Mouse (Mus musculus) liver, adult (tissue): ENCODE data around the gene Kcnh2.

ENCODE experiments used
- GATA4 ChIP-seq: IDR thresholded peaks from 2 replicates; pipeline ENCODE4 v1.6.1; 2014; ENCODE audit warnings: mild to moderate bottlenecking, low read length; ENCODE audit not compliant: insufficient replicate concordance

The Kcnh2 gene

GRCm38 (mm10) chr5:24320467-24320813 lies 31.0 kb downstream of the Kcnh2 start:
- no peak for TF ChIP-seq GATA4

GRCm38 (mm10) chr5:24319776-24320466 lies 31.5 kb downstream of the Kcnh2 start:
- TF ChIP-seq GATA4 = no peak

- no peak for TF ChIP-seq GATA4
Observed at GRCm38 (mm10) chr5:24309223-24309622, 42.2 kb downstream of the Kcnh2 start.

GRCm38 (mm10) chr5:24308621-24309020 lies 42.8 kb downstream of the Kcnh2 start:
- TF ChIP-seq GATA4 = no peak

GRCm38 (mm10) chr5:24307118-24307777 lies 44.2 kb downstream of the Kcnh2 start:
- TF ChIP-seq GATA4 = no peak

GRCm38 (mm10) chr5:24303199-24303598 lies 48.2 kb downstream of the Kcnh2 start:
- no peak for TF ChIP-seq GATA4

GRCm38 (mm10) chr5:24299845-24300589 lies 51.4 kb downstream of the Kcnh2 start:
- no peak for TF ChIP-seq GATA4

GRCm38 (mm10) chr5:24291954-24292353 lies 59.5 kb downstream of the Kcnh2 start:
- no peak for TF ChIP-seq GATA4

GRCm38 (mm10) chr5:24286221-24286970 lies 65.0 kb downstream of the Kcnh2 start:
- no peak for TF ChIP-seq GATA4

- TF ChIP-seq GATA4 = no peak
Observed at GRCm38 (mm10) chr5:24284145-24284544, 67.3 kb downstream of the Kcnh2 start.

GRCm38 (mm10) chr5:24283181-24283580 lies 68.2 kb downstream of the Kcnh2 start:
- TF ChIP-seq GATA4 = no peak

- TF ChIP-seq GATA4 = no peak
Observed at GRCm38 (mm10) chr5:24280523-24280922, 70.9 kb downstream of the Kcnh2 start.

GRCm38 (mm10) chr5:24279527-24279926 lies 71.9 kb downstream of the Kcnh2 start:
- no peak for TF ChIP-seq GATA4

GRCm38 (mm10) chr5:24278206-24278605 lies 73.2 kb downstream of the Kcnh2 start:
- TF ChIP-seq GATA4 = no peak
